Mouse (Mus musculus) yolk sac, embryonic 10.5 days (tissue): ENCODE measurements around the gene Atat1.
"Not testable (repeated sequence)": the region's sequence is repeated elsewhere in the genome, so short reads cannot be mapped to it uniquely, and the experiment has no call there.

Experiments
- DNase-seq: peaks from one replicate; pipeline ENCODE4 v3.0.0-alpha.2; 2017; ENCODE audit warnings: low spot score

Atat1 gene

DNA sequence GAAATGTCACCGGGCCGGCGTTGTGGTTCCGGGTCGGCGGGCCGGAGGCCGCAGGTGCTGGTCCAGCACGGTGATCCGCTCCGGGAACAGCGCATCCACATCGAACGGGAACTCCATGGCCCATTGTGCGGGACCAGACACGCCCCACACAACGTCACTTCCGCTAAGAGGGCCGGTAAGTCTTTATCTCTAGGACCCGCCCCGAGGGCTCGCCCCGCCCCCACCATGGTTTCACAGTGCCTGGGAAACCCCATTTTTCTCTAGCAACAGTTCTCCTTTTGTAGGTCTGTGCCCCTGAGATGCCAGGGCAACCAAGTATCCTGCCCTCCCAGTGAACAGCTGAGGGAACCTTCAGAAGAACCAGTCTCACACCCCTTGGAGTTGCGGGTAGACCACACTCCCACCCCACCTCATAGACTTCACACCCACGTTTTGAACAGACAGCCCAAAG, at the start of gene Atat1:
Gene Atat1, minus strand, starts transcription at position 157 of the 451 bp plus-strand sequence.
- DNase-seq, result peak; percentile 96

DNA sequence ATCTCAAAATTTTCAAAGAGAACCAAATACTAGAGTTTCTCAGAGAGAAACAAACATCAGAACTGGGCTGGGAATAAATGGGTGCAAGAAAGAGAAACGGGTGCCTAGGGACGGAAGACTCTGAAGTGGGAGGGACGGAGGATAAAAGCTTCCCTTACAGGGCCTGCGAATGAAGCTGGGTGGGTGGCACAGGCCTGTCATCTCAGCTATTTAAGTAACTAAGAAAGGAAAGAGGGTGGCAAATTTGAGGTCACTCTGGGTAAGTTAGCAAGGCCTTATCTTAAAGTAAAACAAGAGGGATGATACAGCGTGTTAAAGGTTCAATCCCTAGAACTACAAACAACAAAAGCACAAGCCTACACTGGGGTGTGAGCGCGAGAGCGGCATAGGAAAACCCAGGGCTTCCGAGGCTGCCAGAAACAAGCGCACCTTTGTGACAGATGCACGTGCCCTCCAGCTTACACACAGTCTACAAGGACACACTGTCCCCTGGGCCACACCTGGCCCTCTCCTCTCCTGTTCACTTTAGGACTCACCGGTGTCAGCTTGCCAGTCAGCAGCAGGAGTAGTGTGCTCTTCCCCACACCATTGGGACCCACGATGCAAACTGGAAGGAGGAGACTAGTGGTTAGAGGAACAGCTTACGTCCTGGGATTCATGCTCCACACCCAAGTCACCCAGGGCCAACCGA, 48.8 kb upstream of the Atat1 start:
- DNase-seq, result no peak

DNA sequence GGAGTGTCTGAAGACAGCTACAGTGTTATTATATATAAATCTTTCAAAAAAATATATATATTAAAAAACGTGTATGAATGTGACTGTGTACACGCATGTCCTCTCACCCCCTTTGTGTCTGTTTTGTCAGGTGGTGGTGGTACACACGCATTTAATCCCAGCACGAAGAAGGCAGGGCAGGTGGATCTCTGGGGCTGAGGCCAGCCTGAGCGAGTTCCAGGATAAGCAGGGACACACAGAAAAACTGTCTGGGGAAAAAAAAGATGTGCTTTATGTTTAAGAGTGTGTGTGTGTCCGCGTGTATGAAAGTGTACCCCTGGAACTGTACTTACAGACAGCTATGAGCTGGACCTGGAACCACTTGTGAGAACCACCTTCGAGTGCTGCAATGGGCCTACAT, 44.8 kb upstream of the Atat1 start:
- DNase-seq, result no peak

DNA sequence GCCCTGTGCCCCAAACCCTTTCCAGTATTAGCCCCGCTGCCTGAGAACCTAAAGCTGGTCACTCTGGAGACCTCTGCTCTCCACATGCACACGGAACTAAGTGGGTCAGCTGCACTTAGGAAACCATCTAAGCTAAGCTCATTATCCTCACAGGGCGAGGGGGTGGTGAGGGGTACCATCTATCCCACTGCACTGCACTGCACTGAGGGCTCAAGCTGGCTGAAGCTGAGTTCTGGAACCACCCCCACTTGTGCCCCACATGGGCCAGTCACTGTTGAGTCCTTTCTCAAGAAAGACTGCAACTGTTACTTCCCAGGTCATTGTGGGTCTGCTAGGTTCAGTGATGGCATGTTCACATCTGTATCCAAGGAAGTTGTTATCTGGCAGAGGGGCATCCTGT, 42.7 kb upstream of the Atat1 start:
- not testable (repeated sequence) for DNase-seq

- DNase-seq, result not testable (repeated sequence)
Measured at GRCm38 (mm10) chr17:35950946-35951345, 41.1 kb upstream of the Atat1 start.

- no peak for DNase-seq
Measured at GRCm38 (mm10) chr17:35939941-35940340, 30.1 kb upstream of the Atat1 start.

- DNase-seq, result no peak
Measured at GRCm38 (mm10) chr17:35939108-35939507, 29.2 kb upstream of the Atat1 start.

DNA sequence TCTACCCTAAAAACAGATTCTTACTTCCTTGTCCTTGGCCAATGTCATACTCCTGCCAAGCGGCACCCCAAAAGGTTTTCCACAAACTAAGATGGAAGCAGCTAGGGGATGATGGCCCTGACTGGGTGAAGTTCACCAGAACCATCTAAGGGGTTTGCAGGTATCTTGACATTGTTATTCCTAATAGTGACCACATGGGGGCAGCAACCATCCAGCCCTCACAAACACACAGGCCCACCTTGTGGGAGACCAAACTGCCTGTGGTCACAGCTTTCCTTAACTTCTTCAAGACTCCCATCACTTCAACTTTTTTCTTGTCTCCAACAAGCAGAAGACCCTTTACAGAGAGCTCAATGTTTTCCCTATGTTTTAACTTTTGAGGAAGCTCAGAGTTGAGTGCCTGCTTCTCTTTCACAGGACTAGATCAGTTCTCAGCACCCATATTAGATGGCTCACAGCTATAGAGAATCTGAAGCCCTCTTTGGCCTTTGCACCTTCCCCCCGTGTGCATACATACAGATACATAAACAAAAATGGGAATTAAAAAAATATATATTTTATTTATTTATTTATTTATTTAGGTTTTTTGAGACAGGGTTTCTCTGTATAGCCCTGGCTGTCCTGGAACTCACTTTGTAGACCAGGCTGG, 27.9 kb upstream of the Atat1 start:
- no peak for DNase-seq

- DNase-seq, result not testable (repeated sequence)
Measured at GRCm38 (mm10) chr17:35935763-35936162, 25.9 kb upstream of the Atat1 start.

GRCm38 (mm10) chr17:35932608-35933007, 22.7 kb upstream of the Atat1 start:
- DNase-seq, result no peak

DNA sequence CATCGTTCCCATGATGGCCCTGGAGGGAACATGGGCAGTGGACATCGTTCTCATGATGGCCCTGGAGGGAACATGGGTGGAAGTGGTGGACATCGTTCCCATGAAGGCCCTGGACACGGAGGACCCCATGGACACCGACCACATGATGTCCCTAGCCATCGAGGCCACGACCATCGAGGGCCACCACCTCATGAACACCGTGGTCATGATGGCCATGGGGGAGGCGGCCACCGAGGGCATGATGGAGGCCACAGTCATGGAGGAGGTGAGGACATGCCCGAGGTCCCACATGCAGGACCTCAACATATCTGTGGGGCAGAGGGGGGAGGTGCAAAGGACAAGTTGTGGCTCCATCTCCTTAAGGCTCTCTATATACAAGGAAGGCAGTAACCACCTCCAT, 20.8 kb upstream of the Atat1 start:
- no peak for DNase-seq

- no peak for DNase-seq
Measured at GRCm38 (mm10) chr17:35929534-35929933, 19.7 kb upstream of the Atat1 start.

DNA sequence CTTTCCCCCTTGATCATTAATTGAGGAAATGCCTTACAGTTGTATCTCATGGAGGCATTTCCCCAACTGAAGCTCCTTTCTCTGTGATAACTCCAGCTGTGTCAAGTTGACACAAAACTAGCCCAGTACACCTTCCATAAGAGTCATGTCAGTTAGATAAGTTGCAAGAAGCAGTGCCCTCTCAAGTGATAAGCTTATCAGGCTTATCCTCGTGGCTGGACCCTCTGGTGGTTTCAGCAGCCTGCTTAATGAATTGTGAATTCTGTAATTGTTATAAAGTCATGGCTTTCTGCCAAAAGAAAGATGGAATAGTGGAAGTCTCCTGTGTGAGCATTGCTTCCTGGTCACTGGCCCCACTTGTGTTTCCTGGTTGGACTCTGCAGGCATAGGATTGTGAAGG, 17.6 kb upstream of the Atat1 start:
- DNase-seq, result no peak

DNA sequence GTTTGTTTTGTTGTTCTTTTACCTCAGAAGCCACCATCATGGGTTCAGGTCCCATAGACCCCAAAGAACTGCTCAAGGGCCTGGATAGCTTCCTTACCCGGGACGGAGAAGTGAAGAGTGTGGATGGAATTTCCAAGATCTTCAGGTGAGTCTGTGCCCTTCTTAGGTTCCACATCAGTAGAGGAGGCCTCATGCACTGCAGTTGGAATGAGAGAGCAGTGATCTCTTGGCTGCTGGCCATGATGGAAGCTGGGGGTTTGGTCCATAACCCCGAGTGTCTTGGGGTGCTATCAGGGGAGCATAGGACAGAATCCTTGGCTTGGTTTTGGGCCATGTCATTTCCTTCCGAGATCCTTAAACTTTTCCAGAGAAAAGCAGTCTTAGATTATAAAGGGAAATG, 13.4 kb upstream of the Atat1 start:
- no peak for DNase-seq

- DNase-seq, result no peak
Measured at GRCm38 (mm10) chr17:35922566-35922965, 12.7 kb upstream of the Atat1 start.

DNA sequence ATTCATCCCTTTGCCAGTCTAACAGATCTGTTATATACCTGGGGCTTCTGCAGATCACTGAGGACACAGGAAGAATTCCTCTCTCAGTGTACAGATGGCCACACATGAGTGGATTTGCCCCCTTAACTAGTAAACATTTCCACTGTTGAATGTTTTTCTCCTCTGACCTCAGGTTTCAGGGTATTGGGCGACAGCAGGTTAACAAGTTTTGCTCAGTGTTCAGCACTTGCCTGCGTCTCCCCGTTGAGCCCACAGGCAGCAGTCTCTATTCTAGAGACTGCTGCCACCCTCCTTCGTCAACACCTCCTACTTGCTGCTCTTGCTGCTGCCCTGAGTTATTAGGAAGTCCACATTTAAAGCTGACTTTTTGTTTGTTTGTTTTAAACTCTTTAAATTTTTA, 11.8 kb upstream of the Atat1 start:
- no peak for DNase-seq

DNA sequence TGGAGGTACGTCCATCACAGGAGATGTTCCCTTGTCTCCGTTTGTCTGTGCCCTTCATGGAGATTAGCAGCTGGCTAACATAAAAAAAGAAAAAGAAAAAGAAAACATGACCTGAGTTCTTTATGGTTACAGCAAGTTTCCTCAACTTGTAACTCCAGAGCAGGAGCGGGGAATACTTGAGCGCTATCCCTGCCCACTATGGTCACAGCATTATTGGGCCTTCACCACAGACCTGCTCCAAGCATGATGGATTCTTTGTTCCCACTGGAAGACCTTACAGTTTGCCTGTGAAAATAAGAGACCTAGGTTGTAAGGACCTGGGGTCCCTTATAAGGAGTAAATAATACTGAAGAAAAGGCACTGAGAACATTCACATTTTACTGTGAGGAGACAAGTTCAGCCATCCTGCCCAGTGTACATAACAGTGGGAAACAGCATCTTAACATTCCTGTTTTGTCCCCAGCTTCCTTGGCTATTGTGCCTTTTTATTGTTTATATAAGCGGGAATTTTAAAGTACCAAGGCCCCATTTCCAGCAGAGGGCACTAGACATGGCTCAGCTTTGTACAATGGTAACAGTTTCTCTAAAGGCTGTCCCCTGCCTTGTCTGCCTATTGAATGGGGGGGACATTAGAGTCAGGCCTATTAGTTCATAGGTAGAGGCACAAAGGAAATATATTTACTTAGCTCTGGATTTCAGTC, 11.1 kb upstream of the Atat1 start:
- no peak for DNase-seq

- DNase-seq, result no peak
Measured at GRCm38 (mm10) chr17:35920384-35920783, 10.5 kb upstream of the Atat1 start.

- no peak for DNase-seq
Measured at GRCm38 (mm10) chr17:35919864-35920301, 10.0 kb upstream of the Atat1 start.

- peak; percentile 91 for DNase-seq
Measured at GRCm38 (mm10) chr17:35919060-35919715, 9.3 kb upstream of the Atat1 start.

DNA sequence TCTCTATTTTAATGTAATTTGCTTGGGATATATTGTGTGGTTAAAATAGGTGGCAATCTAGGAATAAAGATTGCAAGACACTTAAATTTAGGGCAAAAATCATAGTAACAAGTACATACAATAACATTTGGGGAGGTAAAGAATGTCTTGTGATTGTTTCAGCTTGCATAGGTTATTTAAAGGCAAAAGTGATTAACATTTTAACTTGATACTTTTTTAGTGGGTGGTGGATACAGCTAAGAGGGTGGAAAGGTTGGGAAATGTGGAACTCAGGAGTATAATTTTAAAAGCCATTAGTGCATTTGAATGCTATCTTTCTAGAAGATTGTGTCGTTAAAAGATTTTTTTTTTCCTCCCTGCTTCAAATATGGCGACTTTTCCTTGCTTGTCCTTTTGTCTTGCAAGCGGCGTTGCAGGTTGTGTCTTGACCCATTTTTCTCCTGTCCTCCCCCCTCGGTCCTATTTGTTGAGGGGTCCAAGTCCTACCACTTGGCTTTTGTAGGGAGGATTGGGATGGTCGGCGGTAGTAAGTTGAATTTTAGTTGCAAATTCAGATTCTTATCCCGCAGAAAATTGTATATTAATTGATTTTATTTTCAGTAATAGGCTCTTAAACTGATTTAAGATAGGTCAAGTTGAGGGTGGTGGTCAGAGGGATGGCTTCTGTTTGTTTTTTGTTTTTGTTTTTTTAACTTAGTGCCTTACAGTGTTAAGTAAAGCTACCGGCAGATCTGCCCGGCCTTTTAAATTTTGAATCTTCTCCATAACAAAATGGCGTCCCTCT, 8.6 kb upstream of the Atat1 start:
- peak; percentile 70 for DNase-seq
